Mouse (Mus musculus) kidney, embryonic 14.5 days (tissue): ENCODE data around the gene Gk2. TPM values are rescaled to one million over a fixed set of nuclear protein-coding genes. Genes with fewer than 3 reads are reported as not detected.

Source experiments
- ATAC-seq: fragments of 200-750 bp; cut with Nextera tagmentation; 2 replicates; pipeline ENCODE4 v1.8.0; 2017; ENCODE audit warnings: moderate number of reproducible peaks, mild to moderate bottlenecking, moderate TSS enrichment, moderate library complexity; ENCODE audit not compliant: low FRiP score, low TSS enrichment
- H3K27ac ChIP-seq: fragments of 300-500 bp; sonication (generic); 2 replicates; pipeline ENCODE4 v1.5.1; 2014; ENCODE audit warnings: low read depth, mild to moderate bottlenecking, low read length, moderate library complexity, mixed read lengths
- H3K27me3 ChIP-seq: fragments of 300-500 bp; sonication (generic); 2 replicates; pipeline ENCODE4 v1.6.1; 2014; ENCODE audit warnings: mild to moderate bottlenecking, low read length; ENCODE audit not compliant: control insufficient read depth, insufficient read depth
- H3K36me3 ChIP-seq: fragments of 300-500 bp; sonication (generic); 2 replicates; pipeline ENCODE4 v1.6.1; 2014; ENCODE audit warnings: low read length, mixed read lengths; ENCODE audit not compliant: control insufficient read depth, insufficient read depth
- H3K4me1 ChIP-seq: fragments of 300-500 bp; sonication (generic); 2 replicates; pipeline ENCODE4 v1.6.1; 2014; ENCODE audit warnings: low read length, mixed read lengths; ENCODE audit not compliant: control insufficient read depth, insufficient read depth
- H3K4me2 ChIP-seq: fragments of 300-500 bp; sonication (generic); replicated peaks from 2 replicates; pipeline ENCODE4 v1.6.1; 2014; ENCODE audit warnings: low read depth, mild to moderate bottlenecking, low read length
- H3K4me3 ChIP-seq: fragments of 300-500 bp; sonication (generic); 2 replicates; pipeline ENCODE4 v1.5.1; 2014; ENCODE audit warnings: mild to moderate bottlenecking, low read length
- H3K9ac ChIP-seq: fragments of 300-500 bp; sonication (generic); 2 replicates; pipeline ENCODE4 v1.6.1; 2014; ENCODE audit warnings: low read depth, mild to moderate bottlenecking, low read length, moderate library complexity
- H3K9me3 ChIP-seq: fragments of 300-500 bp; sonication (generic); 2 replicates; pipeline ENCODE4 v1.6.1; 2016; ENCODE audit warnings: low read length; ENCODE audit not compliant: control insufficient read depth
- WGBS: fragments of 180-500 bp; shearing (Covaris S2); extraction: QIAGEN DNeasy Blood & Tissue Kit; methylation state at CpG from one replicate; pipeline ENCODE4 v1.1.7; 2014; 5-methylcytosine and 5-hydroxymethylcytosine counted together
- polyA plus RNA-seq: library from polyadenylated mRNA; unstranded; fragments of >200 nt; fragmentation: Nextera tagmentation; extraction: Ambion mirVana; gene quantifications from 2 replicates; pipeline ENCODE4 v1.2.1, GENCODE M21; 2014

Gene Gk2
- polyA plus RNA-seq, 1 experiment from 2014 or later, result not detected

DNA sequence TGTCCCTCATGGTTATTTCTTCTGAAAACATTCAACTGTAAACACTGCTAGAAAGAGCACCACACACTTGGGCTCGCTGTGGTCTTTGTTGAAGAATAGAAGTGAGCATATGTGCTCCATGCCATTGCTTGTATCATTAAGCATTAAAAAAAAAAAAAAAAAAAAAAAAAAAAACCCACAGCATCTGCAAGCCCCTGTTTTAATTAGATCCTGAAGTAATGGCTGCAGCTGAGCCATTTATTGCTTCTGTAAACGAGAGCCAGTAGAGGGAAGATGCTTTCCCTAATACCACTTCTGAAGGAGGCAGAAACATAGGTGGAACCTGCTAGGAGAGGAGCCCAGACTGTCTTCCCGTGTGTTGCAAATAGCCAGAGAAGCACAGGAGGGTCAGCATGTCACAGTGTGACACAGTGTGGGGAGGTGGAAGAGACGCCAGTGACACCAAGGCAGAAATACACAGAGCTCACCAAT lies 47.6 kb downstream of the Gk2 start:
- H3K9ac ChIP-seq, result no peak overlapping the region
- no peaks in the 10 kb centered on the region for H3K36me3 ChIP-seq
- no peak overlapping the region for H3K4me3 ChIP-seq
- H3K4me1 ChIP-seq, result no peaks in the 10 kb centered on the region
- H3K4me2 ChIP-seq, result no peak overlapping the region
- H3K27me3 ChIP-seq, result no peaks in the 10 kb centered on the region
- no peaks in the 10 kb centered on the region for H3K9me3 ChIP-seq
- WGBS, result 56% methylated on average over 4 of the region's 4 CpGs
- no peak for ATAC-seq
- H3K27ac ChIP-seq, result no peak overlapping the region

Other genes starting within 250 kb of the Gk2 start
- gene Naa11, start 64.6 kb downstream of the Gk2 start, polyA plus RNA-seq, result not detected in 2 replicates